Mouse (Mus musculus): ENCODE data around the gene Rrm1.
"Not testable (repeated sequence)": the region's sequence is repeated elsewhere in the genome, so short reads cannot be mapped to it uniquely, and the experiment has no call there.

The Rrm1 gene

DNA sequence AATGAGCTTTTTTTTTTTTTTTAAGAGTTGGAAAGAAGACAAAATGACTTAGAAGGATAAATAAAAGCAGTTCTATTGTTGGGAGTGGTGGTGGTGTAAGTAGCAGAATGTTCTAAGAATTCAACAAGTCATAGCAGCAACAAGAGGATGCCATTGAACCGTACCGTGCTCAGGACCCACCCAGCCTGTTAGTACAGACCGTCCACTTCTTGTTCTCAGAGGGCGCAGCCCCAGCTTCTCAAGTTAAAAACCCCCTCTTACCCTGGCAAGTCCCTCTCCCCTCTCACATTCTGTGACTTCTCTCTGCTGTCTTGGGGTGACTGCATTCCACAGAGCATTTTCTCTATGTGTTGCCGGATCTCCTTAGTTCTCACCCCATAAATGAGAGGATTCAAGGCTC lies 35.1 kb downstream of the Rrm1 start:
- intact Hi-C loops (cut with DNase I), result no loop called here

DNA sequence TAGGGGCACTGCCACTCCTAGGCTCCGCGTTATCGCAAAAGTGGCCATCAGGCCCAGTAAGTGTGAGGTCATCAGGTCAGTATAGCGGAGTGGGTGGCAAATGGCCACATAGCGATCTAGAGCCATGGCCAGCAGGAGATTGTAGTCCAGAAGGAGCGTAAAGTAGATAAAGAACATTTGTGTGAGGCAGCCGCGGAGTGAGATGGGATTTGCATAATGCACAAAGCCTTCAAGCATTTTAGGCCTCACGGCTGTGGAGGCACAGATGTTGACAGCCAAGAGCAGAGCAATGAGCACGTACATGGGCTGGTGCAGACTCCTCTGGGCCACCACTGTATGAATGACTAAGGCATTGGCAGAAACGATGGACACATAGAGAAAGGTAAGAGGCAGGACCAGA lies 35.9 kb downstream of the Rrm1 start:
- intact Hi-C loops (cut with DNase I), result no loop called here

DNA sequence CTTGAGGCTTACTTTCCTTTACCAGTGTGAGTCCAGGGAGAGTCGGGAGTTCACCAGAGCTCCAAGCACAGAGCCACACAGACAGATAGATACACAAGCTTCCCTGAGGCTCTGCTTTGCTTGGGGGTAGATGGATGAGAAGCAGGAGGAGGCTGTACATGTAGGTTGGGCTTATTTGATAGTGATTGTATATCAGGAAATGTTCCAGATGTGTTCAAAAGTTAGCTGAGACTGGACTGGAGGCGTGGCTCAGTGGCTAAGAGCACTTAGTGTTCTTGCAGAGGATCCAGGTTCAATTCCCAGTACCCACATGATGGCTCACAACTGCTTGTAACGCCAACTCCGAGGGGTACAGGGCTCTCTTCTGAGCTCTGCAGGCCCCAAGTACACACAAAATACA lies 36.9 kb downstream of the Rrm1 start:
- intact Hi-C loops (cut with DNase I), result no loop called here

DNA sequence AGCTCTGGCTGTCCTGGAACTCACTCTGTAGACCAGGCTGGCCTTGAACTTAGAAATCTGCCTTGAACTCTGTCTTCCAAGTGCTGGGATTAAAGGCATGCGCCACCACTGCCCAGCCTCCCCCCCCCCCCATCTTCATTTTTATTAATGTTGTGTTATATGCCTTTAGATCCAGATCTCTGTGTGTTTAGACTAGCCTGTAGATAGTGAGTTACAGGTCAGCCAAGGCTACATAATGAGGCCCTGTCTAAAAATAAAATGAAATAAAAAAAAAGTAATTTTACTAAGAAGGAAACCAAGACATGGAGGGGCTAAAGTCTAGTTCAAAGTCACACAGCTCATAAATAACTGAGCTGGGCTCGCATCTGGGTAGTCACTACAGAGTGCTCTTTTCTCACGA lies 37.4 kb downstream of the Rrm1 start:
- intact Hi-C loops (cut with DNase I), result no loop called here

DNA sequence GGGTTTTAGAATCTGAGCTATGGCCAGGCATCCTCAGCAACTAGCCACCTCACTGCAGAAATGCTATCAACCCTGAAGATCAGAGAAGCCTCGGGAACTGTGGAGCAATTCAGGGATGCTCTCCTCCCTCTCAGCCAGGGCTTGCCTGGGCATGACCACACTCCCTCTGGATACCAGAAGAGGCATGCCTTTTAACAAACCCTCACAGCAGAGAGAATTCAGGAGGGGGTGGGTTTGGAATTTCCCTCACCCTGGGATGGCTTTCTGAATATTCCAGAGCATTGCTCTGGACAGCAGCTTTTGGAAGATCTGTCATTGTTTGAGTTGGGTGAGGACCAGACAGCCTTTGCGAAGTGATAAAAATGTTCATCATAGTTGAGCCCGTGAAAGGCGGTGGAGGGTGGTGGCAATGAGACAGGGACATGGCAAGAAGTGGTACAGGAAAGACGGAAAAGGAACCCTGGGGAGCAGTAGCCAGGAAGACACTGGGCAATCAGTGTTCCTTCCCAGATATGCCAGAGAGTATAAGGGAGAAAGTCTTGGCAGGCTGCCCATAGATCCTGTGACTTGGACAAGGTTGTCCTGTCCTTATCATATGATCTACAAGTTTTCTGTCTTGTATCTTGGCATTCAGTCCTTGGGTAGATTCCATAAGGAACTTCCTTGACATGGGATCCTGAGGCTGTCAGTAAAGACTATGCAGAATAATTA lies 38.0 kb downstream of the Rrm1 start:
- intact Hi-C loops (cut with DNase I), result loop anchor here (5.0 kb wide), 1 partner anchor 37 kb away; the partner anchor contains the start of gene Rrm1

DNA sequence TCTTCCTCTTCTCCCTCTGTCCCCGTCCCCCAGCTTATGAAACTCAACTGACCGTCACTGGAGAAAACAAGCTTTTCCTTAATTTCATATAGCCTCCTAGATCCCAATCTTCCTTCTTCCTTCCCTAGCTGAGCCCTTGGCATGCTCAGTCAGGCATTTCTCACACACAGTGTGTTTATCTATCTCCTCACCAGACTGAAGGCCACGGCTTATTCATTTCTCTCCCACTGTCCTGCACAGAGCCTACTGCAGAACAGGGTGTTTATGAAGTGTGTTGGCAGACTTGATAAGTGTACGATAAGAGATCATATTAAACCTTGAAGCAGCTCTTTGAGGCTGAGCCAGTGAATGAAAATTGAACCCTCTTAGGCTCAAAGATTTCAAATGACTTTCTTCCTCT lies 39.3 kb downstream of the Rrm1 start:
- intact Hi-C loops (cut with DNase I), result loop anchor here (5.0 kb wide), 1 partner anchor 39 kb away; the partner anchor contains the start of gene Rrm1

DNA sequence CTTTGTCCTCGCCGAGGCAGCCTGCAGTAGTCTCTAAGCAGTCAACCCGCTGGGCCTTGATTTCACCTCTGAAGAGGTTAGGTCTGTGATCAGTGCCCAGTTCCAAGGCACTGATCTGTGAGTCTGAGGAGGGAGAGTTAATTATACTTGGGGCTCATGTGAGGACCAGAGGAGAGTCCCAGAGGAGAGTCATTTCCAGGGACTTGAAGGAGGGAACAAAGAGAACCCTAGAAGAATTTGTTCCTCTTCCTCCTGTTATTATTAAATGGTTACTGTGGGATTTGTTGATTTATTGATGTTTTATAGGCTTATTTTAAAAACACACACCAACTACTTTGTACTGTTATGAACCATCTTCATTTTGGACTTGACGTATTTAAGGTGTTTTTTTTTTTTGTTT lies 40.1 kb downstream of the Rrm1 start, which contains the start of gene Olfr543:
Olfr543 (minus strand) TSS at position 101 of the 400 bp plus-strand sequence.
- intact Hi-C loops (cut with DNase I), result loop anchor here (5.0 kb wide), 1 partner anchor 39 kb away; the partner anchor contains the start of gene Rrm1

DNA sequence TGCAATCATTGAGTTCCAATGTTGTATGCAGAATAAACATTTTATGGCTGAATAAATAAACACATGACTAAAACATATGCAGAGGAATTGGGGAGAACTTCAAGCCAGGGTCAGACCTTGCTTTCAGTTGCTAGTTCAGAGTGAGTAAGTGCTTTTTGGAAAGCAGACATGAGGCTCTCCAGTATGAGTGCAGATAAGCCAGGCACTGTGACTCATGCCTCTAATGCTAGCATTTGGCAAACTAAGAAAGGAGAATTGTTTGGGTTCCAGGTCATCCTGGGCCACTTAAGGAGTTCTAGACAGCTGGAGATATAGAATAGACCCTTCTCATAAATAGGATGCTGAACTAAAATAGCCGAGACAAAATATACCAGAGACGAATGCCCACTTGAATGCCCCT lies 42.2 kb downstream of the Rrm1 start:
- intact Hi-C loops (cut with DNase I), result loop anchor here (5.0 kb wide), 1 partner anchor 41 kb away; the partner anchor contains the start of gene Rrm1

DNA sequence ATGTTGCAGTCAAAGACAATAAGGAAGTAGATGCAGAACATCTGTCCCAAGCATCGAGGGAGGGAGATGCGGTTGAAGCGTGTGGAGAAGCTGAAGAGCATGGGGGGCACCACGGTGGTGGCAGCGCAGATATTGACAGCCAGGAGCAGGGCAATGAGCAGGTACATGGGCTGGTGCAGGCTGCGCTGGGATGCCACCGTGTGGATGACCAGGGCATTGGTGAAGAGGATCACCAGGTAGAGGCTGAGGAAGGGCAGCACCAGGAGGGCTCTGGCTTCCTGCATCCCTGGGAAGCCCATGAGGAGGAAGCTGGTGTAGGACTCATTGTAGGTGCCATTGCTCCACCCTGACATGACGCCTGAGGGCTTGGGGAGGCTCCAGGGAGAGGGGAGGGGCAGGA lies 43.3 kb downstream of the Rrm1 start:
- intact Hi-C loops (cut with DNase I), result loop anchor here (5.0 kb wide), 1 partner anchor 42 kb away; the partner anchor contains the start of gene Rrm1

DNA sequence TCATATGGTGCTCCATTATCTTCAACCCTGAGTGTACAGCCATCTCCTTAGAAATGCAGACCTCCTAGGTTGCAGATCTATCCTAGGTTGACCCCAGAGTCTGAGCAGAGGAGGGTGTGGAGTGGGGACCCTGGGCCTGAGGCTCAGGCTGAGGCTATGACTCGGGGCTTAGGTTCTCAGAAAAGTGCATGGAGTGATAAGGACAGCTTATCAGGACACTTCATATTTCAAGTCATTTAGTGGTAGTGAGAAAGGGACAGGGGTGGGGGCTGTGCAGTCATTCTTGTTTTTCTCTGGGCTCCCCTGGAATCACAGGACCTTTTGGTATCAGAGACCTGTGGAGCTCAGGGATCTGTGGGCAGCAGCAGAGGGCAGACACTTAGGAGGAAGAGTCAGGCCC lies 44.6 kb downstream of the Rrm1 start:
- intact Hi-C loops (cut with DNase I), result no loop called here

DNA sequence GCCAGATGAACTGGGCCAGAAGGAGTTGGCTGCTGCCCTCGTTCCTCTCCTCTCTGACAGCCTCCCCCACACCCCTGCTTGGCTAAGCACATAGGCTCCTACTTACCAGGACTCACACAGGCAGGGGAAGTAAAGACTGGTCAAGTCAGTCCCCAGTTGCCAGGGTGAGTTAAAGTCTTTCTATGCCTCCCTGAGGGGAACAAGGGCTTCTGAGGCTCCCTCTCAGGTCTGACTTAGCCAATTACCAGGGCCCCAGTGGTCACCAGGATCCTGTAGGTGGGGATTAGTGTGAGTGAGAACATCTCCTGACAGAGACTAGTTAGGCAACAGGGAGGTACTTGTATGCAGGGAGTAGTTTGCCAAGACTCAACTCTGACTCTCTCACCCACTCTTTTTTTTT lies 46.7 kb downstream of the Rrm1 start, which contains the start of gene Olfr544:
Olfr544 (minus strand) TSS at position 153 of the 400 bp plus-strand sequence.
- intact Hi-C loops (cut with DNase I), result no loop called here

DNA sequence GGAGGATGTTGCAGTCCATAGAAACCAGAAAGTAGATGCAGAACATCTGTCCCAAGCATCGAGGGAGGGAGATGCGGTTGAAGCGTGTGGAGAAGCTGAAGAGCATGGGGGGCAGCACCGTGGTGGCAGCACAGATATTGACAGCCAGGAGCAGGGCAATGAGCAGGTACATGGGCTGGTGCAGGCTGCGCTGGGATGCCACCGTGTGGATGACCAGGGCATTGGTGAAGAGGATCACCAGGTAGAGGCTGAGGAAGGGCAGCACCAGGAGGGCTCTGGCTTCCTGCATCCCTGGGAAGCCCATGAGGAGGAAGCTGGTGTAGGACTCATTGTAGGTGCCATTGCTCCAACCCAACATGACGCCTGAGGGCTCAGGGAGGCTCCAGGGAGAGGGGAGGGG lies 52.9 kb downstream of the Rrm1 start:
- intact Hi-C loops (cut with DNase I), result not testable (repeated sequence)

DNA sequence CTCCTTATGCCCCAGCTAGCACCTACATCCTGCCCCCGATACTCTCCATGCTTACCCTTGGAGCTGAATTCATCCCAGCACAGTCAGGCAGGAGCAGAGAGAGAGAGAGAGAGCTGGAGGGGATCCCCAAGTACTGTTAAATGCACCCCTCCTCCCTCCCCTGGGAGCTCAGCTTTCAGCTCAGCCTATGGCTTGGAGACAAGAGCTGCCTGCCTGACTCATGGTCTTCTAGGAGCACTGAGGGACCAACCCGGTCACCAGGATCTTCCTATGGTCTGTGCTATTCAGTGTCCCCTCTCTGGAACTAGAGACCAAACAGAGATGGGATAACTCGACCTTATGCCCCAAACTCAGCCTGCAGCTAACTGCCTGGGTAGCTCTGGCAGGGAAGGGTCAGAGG lies 58.0 kb downstream of the Rrm1 start, which contains the start of gene Olfr545:
Olfr545 (minus strand) TSS at position 101 of the 400 bp plus-strand sequence.
- intact Hi-C loops (cut with DNase I), result no loop called here

DNA sequence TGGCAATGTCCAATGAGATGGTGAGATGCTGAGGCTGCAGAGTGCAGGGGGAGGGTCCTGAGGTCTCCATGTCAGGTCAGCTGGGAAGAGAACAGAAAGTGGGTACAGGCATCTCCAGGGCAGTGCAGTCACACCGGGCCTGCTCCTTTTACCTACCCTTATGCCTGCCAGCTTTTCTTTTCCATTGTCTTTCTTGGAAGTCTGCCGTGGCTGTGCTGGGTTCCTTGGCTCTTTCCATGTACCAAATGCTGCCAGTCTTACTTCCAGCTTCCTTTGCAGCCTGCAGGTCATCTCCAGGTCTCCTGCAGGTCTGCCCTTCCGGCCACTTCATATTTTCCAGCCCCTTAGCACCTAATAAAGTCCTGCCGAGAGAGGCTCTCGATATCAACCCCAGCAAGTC lies 60.5 kb downstream of the Rrm1 start:
- intact Hi-C loops (cut with DNase I), result no loop called here

DNA sequence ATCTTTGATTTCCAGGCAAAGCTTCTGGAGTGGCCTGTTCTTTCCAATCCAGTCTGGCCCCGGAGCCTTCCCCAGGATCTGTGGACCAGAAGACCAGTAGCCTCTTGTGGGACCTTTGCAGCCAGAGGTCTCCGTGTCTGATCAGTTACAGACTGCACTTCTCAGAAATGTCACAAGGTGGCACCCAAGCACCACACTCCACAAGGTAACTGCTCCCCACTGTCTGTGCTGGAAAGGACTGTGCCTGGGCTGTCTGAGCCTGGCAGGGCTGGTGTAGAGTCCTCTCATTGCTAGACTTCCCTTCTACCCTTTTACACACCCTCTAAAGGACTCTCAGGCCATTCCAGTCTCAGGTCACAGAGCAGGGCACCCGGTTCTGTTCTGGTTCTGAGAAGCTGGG lies 65.4 kb downstream of the Rrm1 start:
- intact Hi-C loops (cut with DNase I), result no loop called here

DNA sequence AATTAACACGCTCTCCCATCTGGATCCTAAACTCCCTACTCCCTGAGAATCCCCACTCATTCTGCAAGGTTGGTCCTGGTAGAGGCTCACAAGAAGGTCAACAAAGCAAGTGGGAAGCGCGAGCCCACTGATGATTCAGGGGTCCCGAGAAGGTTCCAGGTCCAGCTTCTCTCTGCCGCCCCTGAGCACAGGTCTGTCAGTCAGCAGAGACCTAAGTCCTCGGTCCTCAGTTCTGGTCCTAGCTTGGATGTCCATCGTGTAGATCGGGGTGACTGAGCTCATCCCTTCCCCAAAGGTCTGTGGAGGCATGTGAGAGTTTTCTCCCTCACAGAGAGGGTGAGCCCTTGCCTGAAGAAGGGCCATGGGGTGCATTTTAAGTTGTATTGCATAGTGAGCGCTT lies 66.6 kb downstream of the Rrm1 start:
- intact Hi-C loops (cut with DNase I), result no loop called here

DNA sequence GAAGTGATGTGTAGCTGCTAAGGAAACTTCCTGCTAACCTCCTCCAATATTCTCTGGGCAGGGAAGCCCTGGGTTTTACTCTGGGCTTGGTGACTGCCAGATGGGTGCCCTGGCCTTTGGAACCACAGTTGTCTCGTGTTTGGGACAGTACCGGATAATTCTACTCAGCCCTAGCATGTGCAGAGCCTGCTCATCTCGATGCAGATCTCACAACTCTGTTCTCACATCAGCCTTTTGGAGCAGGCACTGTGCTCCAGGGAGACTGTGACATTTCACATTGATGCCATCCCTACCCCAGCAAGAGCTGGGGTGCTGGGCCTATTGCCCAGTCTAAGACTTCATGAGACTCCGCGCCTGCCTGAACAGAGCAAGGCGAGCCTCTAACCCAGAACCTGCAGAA lies 67.2 kb downstream of the Rrm1 start:
- intact Hi-C loops (cut with DNase I), result no loop called here

DNA sequence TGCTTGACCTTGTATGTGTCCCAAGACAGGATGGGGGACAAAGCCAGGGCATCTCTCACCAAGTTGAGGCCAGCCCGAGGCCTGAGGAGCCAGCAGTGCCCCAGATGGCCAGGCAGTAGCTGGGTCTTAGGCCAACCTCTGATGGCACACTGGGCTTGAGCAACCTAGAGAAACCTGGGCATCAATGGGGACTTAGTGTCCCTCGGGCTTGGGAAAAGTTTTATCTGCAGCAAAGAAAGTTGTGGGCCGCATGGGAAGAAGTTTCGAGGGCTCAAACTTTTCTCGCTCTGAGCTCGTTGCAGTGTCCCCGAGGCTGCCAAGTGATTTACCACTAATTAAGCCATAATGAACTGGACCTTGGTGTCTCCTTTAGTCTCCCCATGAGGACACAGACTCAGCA lies 68.2 kb downstream of the Rrm1 start:
- intact Hi-C loops (cut with DNase I), result loop anchor here (5.0 kb wide), 1 partner anchor 408 kb away; the partner anchor contains the start of gene Olfr571

DNA sequence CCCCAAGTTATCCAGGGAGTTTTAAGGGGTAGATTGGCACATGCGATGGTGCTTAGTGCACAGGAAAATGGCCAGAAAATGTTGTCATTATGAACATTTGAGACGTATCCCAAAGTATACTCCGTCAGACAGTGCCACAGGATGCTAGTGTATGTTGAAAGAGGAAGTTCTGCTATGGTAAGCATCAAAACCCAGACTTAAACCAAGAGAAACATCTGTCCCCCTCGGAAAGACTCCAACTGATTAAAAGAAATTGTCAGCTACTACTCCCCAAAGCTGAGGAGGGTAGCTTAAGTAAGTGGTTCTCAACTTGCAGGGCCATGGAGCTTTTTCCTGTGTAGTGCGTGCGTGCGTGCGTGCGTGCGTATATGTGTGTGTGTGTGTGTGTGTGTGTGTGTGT lies 70.4 kb downstream of the Rrm1 start:
- intact Hi-C loops (cut with DNase I), result loop anchor here (5.0 kb wide), 1 partner anchor 405 kb away; the partner anchor contains the start of gene Olfr571

DNA sequence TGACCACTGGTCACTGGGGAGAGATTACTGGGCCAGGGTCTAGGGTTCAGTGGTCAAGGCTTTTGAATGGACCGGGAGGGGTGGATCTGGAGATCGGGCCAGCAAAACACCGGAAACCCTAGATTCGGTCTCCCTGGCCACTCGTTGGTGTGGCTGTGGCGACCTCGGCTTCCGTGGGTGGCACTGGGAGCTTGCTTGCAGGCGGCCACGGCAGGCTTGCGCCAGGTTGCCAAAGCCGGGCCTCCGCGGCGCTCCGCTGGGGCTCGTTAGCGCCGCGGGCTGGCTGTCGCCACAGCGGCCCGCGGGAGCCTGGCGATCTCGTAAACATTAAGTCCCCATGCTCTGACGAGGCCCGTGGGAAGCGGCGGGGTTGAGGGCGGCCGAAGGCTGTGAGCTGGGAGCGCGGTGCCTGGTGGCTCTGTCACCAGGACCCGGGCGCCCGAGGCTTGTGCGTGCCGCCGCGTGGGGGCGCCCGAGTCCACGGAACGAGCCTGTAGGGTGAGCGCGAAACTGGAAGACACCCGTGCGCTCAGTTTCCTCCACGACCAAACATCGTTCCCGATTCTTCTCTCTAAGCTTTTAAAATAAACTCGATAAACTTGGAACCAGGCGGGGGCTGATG lies 71.4 kb downstream of the Rrm1 start:
- intact Hi-C loops (cut with DNase I), result loop anchor here (5.0 kb wide), 1 partner anchor 404 kb away; the partner anchor contains the start of gene Olfr571

DNA sequence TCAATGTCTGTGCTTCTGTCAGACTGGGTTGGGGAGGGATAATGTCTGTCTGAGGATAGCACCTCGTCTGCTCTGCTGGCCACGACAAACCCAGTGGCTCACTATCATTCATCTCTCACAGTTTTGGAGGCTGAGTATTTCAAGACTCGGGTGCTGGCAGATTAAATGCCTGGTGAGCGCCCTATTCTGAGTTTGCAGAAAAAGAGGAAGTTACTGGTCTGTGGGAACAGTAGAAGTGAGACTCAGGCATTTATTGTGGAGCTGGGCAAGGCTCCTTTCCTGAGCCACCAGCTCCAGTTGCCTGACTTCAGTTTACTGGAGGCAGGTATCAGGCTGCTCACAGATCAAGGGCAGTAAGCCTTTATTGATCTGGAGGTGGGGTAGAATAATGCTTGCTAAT lies 72.6 kb downstream of the Rrm1 start:
- intact Hi-C loops (cut with DNase I), result loop anchor here (2.0 to 5.0 kb wide), 2 partner anchors 123 to 403 kb away; partner anchors contain the start of gene Olfr571
